Mouse (Mus musculus): ENCODE results near the gene Atf6b. TPM values are rescaled to one million over a fixed set of nuclear protein-coding genes. Genes with fewer than 3 reads are reported as not detected.

Gene Atf6b
- polyA plus RNA-seq, 1 experiment from 2014 or later: 62.0 TPM

GRCm38 (mm10) chr17:34613830-34614229 is 33.1 kb upstream of the Atf6b start:
- Histone ChIP-seq H3K4me2 (ENCODE audit: low read length) (no peak overlapping the region), H3K27me3 (ENCODE audit: insufficient read depth, low read length) (no peaks in the 10 kb centered on the region), H3K36me3 (ENCODE audit: insufficient read depth, low read length) (peaks cover 51% of the 10 kb centered on the region), H3K9me3 (replicated peaks; ENCODE audit: low read length) (no peaks in the 10 kb centered on the region), H3K4me3 (replicated peaks; ENCODE audit: low read depth, low read length) (no peak overlapping the region), H3K9ac (ENCODE audit: low read depth, low read length) (no peak overlapping the region), H3K4me1 (replicated peaks; ENCODE audit: insufficient read depth, low read length) (no peaks in the 10 kb centered on the region), H3K27ac (no peak overlapping the region)
- 91% methylated on average over 10 of the region's 10 CpGs for WGBS
- ATAC-seq (replicated peaks; ENCODE audit: low FRiP score, low read depth) (no peak), DNase-seq (ENCODE audit: low spot score) (no peak)
- TF ChIP-seq CTCF (IDR thresholded peaks at IDR 0.05; ENCODE audit: low read depth): no peak

DNA sequence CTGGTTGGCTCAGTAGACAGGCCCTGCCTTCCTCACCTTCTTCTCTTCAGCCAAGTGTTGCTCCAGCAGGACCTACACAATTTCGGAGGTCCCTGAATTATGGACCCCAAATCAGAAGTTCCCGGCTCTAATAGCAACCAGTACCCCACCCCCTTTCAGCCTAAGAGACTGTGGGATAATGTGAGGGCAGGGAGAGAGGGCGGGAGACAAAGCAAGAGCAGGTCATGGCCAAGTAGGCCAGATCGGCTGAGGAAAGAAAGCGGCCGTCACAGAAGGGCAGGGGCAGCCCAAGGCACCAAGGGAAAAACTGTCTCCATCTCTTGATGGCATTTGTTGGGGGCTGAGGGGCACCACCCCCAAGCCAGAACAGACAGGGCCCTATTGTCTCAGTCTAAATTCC is 31.1 kb upstream of the Atf6b start, which contains the start of gene Egfl8:
Gene Egfl8 (minus strand): TSS at position 101 of the 400 bp plus-strand sequence.
- Histone ChIP-seq H3K9ac (ENCODE audit: low read depth, low read length) (no peak within 1 kb of the TSS), H3K27me3 (ENCODE audit: insufficient read depth, low read length) (no peaks in the 10 kb centered on the region), H3K9me3 (replicated peaks; ENCODE audit: low read length) (no peaks in the 10 kb centered on the region), H3K4me3 (replicated peaks; ENCODE audit: low read depth, low read length) (no peak within 1 kb of the TSS), H3K4me1 (replicated peaks; ENCODE audit: insufficient read depth, low read length) (no peaks in the 10 kb centered on the region), H3K27ac (0 out of 2 replicates have a peak within 1 kb of the TSS, but pooled peaks have one; percentile 8), H3K36me3 (ENCODE audit: insufficient read depth, low read length) (peaks cover 47% of the 10 kb centered on the region), H3K4me2 (ENCODE audit: low read length) (no peak within 1 kb of the TSS)
- DNase-seq (ENCODE audit: low spot score): no peak
- WGBS: 74% methylated on average over 6 of the region's 6 CpGs
- no peak for TF ChIP-seq CTCF (IDR thresholded peaks at IDR 0.05; ENCODE audit: low read depth)
- ATAC-seq (replicated peaks; ENCODE audit: low FRiP score, low read depth): no peak

- TF ChIP-seq CTCF (IDR thresholded peaks at IDR 0.05; ENCODE audit: low read depth): peak; percentile 87
- H3K9ac ChIP-seq (ENCODE audit: low read depth, low read length): no peak overlapping the region
- no peak overlapping the region for H3K4me3 ChIP-seq (replicated peaks; ENCODE audit: low read depth, low read length)
- peaks cover 41% of the 10 kb centered on the region for H3K36me3 ChIP-seq (ENCODE audit: insufficient read depth, low read length)
- no peaks in the 10 kb centered on the region for H3K4me1 ChIP-seq (replicated peaks; ENCODE audit: insufficient read depth, low read length)
- H3K4me2 ChIP-seq (ENCODE audit: low read length): no peak overlapping the region
- no peak overlapping the region for H3K27ac ChIP-seq
- 17% methylated on average over 6 of the region's 6 CpGs for WGBS
- H3K9me3 ChIP-seq (replicated peaks; ENCODE audit: low read length): no peaks in the 10 kb centered on the region
- DNase-seq (ENCODE audit: low spot score) (peak; percentile 66), ATAC-seq (replicated peaks; ENCODE audit: low FRiP score, low read depth) (no peak)
- H3K27me3 ChIP-seq (ENCODE audit: insufficient read depth, low read length): no peaks in the 10 kb centered on the region
These were observed 27.9 kb upstream of the Atf6b start for GRCm38 (mm10) chr17:34618999-34619398.

DNA sequence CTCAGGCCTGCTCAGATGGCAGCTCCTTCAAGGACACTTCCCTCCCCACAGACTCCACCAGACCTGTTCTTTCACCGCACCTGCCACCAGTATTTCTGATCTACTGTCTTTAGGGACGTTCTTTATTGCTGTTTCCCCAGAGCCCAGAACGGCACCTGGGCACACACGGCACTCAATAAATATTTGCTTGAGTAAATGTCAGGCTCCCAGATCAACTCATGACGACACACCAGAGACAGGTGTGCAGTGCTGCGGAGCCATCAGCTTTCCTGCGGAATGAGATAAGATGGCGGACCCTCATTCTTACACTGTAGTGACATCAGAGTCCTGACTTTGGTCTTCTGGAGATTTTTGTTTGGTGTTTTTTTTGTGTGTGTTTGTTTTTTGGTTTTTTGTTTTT is 25.9 kb upstream of the Atf6b start:
- Histone ChIP-seq H3K4me1 (replicated peaks; ENCODE audit: insufficient read depth, low read length) (0 out of 2 replicates have a peak, but pooled peaks cover under 1% of the 10 kb centered on the region), H3K27ac (peak overlapping the region; percentile 13; the same call in 1 of the 2 replicates), H3K4me2 (ENCODE audit: low read length) (no peak overlapping the region), H3K9me3 (replicated peaks; ENCODE audit: low read length) (no peaks in the 10 kb centered on the region), H3K9ac (ENCODE audit: low read depth, low read length) (no peak overlapping the region), H3K27me3 (ENCODE audit: insufficient read depth, low read length) (no peaks in the 10 kb centered on the region), H3K36me3 (ENCODE audit: insufficient read depth, low read length) (peaks cover 29% of the 10 kb centered on the region), H3K4me3 (replicated peaks; ENCODE audit: low read depth, low read length) (no peak overlapping the region)
- WGBS: 85% methylated on average over 8 of the region's 8 CpGs
- ATAC-seq (replicated peaks; ENCODE audit: low FRiP score, low read depth) (no peak), DNase-seq (ENCODE audit: low spot score) (no peak)
- TF ChIP-seq CTCF (IDR thresholded peaks at IDR 0.05; ENCODE audit: low read depth): no peak

DNA sequence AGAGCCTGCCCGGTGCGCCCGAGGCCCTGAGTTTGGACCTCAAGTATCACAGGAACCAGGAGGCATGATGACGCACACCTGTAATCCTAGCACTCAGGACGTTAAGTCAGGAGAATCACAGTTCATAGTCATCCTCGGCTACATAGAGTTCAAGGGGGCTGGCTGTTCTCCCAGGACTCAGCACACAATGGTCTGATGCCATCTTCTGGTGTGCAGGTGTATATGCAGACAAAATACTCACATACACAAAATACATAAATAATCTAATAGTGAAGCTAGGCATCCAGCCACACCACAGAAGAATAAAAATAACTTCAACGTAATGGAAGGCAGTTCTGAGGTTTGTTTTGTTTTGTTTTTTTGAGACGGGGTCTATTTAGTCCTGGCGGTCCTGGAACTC is 23.8 kb upstream of the Atf6b start:
- Histone ChIP-seq H3K4me2 (ENCODE audit: low read length) (no peak overlapping the region), H3K4me1 (replicated peaks; ENCODE audit: insufficient read depth, low read length) (peaks cover 11% of the 10 kb centered on the region; the same call in 1 of the 2 replicates), H3K27me3 (ENCODE audit: insufficient read depth, low read length) (no peaks in the 10 kb centered on the region), H3K36me3 (ENCODE audit: insufficient read depth, low read length) (peaks cover 20% of the 10 kb centered on the region), H3K9ac (ENCODE audit: low read depth, low read length) (no peak overlapping the region), H3K27ac (no peak overlapping the region), H3K9me3 (replicated peaks; ENCODE audit: low read length) (no peaks in the 10 kb centered on the region), H3K4me3 (replicated peaks; ENCODE audit: low read depth, low read length) (no peak overlapping the region)
- ATAC-seq (replicated peaks; ENCODE audit: low FRiP score, low read depth) (no peak), DNase-seq (ENCODE audit: low spot score) (no peak)
- peak; percentile 52 for TF ChIP-seq CTCF (IDR thresholded peaks at IDR 0.05; ENCODE audit: low read depth)
- WGBS: 80% methylated on average over 9 of the region's 9 CpGs

- DNase-seq (ENCODE audit: low spot score) (no peak), ATAC-seq (replicated peaks; ENCODE audit: low FRiP score, low read depth) (no peak)
- 76% methylated on average over 3 of the region's 3 CpGs for WGBS
- Histone ChIP-seq H3K4me2 (ENCODE audit: low read length) (no peak overlapping the region), H3K27me3 (ENCODE audit: insufficient read depth, low read length) (no peaks in the 10 kb centered on the region), H3K36me3 (ENCODE audit: insufficient read depth, low read length) (peaks cover 20% of the 10 kb centered on the region), H3K9ac (ENCODE audit: low read depth, low read length) (no peak overlapping the region), H3K9me3 (replicated peaks; ENCODE audit: low read length) (no peaks in the 10 kb centered on the region), H3K4me3 (replicated peaks; ENCODE audit: low read depth, low read length) (no peak overlapping the region), H3K4me1 (replicated peaks; ENCODE audit: insufficient read depth, low read length) (peaks cover 22% of the 10 kb centered on the region), H3K27ac (no peak overlapping the region)
- no peak for TF ChIP-seq CTCF (IDR thresholded peaks at IDR 0.05; ENCODE audit: low read depth)
These were observed 22.0 kb upstream of the Atf6b start for GRCm38 (mm10) chr17:34624981-34625380.

Measured in kidney, postnatal 0 days (tissue).